Comparison of ENCODE assay signal across 8 mouse cellular contexts in the genomic region with DNA sequence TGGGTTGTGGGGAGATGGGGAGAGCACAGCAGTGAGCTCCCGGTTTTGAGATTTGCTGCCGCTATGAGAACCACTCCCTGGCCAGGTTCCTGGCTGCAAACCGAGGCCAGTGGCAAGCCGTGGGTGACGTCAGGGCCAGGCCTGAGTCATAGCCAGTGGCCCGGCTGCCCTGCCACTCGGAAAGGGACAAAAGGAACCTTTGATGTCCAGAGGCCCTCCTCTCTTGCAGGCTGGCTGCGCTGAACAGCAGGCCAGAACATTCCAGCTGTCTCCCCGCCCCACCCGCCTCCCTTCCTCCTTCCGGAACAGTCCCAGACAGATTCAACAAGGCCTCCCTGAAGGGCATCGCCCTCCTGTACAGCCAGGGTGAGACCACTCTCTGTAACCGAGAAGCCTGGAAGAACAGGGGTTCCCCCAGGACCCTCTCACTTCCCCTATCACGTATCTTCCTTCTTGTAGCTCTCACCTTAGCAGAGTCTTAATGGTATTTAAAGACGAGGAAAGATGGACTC. TPM values are rescaled to one million over a fixed set of nuclear protein-coding genes. Genes with fewer than 3 reads are reported as not detected.
DNase-seq lines count a peak whose midpoint lies in the region; ATAC-seq lines count a peak whose summit lies in the region.

Zbtb38 (minus strand) TSS at position 229 of the 512 bp plus-strand sequence.

- peak within 1 kb of the TSS; percentile 27 for H3K9ac ChIP-seq in lung, embryonic 16.5 days (ENCODE audit: low read length)

- H3K4me3 ChIP-seq in hindbrain, embryonic 10.5 days = no peak within 1 kb of the TSS
- peak within 1 kb of the TSS; percentile 8; the same call in 1 of the 2 replicates for H3K4me3 ChIP-seq in lung, embryonic 16.5 days (ENCODE audit: low read length)

- WGBS in hindbrain, embryonic 10.5 days = 53% methylated on average over 15 of the region's 15 CpGs
- 23% methylated on average over 15 of the region's 15 CpGs for WGBS in lung, embryonic 16.5 days

- no peaks in the 10 kb centered on the region for H3K27me3 ChIP-seq in hindbrain, embryonic 10.5 days (ENCODE audit: insufficient read depth, poor library complexity, severe bottlenecking)
- no peaks in the 10 kb centered on the region for H3K27me3 ChIP-seq in lung, embryonic 16.5 days (ENCODE audit: control insufficient read depth, insufficient read depth, low read depth, low read length)

- DNase-seq in Muller cell, postnatal 12 days (ENCODE audit: inconsistent ontology term) = peak; percentile 97
- peak; percentile 48 for DNase-seq in cerebellum, adult 9-10 months
- peak; percentile 55 to 56 for DNase-seq in frontal cortex, postnatal 10 days (ENCODE audit: low spot score in 2 of 2)
- DNase-seq in hindbrain, embryonic 10.5 days (ENCODE audit: low spot score) = peak; percentile 58
- peak; percentile 89 for DNase-seq in layer of hippocampus, adult 9-11 months
- peak; percentile 62 for DNase-seq in ovary, postnatal 36 days (ENCODE audit: low spot score)
- DNase-seq in thymus, postnatal 10 days (ENCODE audit: low spot score in 2 of 2) = no peak

- H3K4me1 ChIP-seq in hindbrain, embryonic 10.5 days (replicated peaks) = peaks cover 12% of the 10 kb centered on the region
- peaks cover 12% of the 10 kb centered on the region for H3K4me1 ChIP-seq in lung, embryonic 16.5 days (replicated peaks; ENCODE audit: control insufficient read depth, insufficient read depth, low read length)

- H3K27ac ChIP-seq in hindbrain, embryonic 10.5 days = peak within 1 kb of the TSS; percentile 73
- peak within 1 kb of the TSS; percentile 75 for H3K27ac ChIP-seq in lung, embryonic 16.5 days (ENCODE audit: low read length)

- H3K36me3 ChIP-seq in hindbrain, embryonic 10.5 days = no peaks in the 10 kb centered on the region
- H3K36me3 ChIP-seq in lung, embryonic 16.5 days (ENCODE audit: control insufficient read depth, insufficient read depth, low read length) = no peaks in the 10 kb centered on the region; the same call in 1 of the 2 replicates

- ATAC-seq in lung, embryonic 16.5 days (ENCODE audit: low read depth) = peak; percentile 94

- H3K9me3 ChIP-seq in hindbrain, embryonic 10.5 days = no peaks in the 10 kb centered on the region
- H3K9me3 ChIP-seq in lung, embryonic 16.5 days (ENCODE audit: control insufficient read depth, low read length) = no peaks in the 10 kb centered on the region

- peak within 1 kb of the TSS; percentile 34 for H3K4me2 ChIP-seq in lung, embryonic 16.5 days (ENCODE audit: low read depth, low read length)

RNA-seq across cellular contexts. Expression of gene Zbtb38, which starts in this region (rescaled TPM):
- polyA plus RNA-seq in hindbrain, embryonic 10.5 days (2016; fragmentation: Nextera tagmentation; extraction: Ambion mirVana) = 7.8 and 8.5 TPM in 2 replicates
- 27.2 and 29.2 TPM in 2 replicates for polyA plus RNA-seq in lung, embryonic 16.5 days (2015; fragmentation: Nextera tagmentation; extraction: Ambion mirVana)

Comparison
In these comparisons a context has a peak if more than half of its experiments do, and no peak if none do; other contexts are left out.
1. DNase-seq: peak in Muller cell, postnatal 12 days (single experiment), cerebellum, adult 9-10 months (single experiment), frontal cortex, postnatal 10 days (2 of 2), hindbrain, embryonic 10.5 days (single experiment), layer of hippocampus, adult 9-11 months (single experiment) and ovary, postnatal 36 days (single experiment); none in thymus, postnatal 10 days (0 of 2).